Mouse (Mus musculus) adrenal gland, adult 18-20 months (tissue): ENCODE measurements at regions not wholly inside any gene's neighbourhood (a gene's known extent, or its start where the extent isn't known, plus 50 kb on each side); places are given as distances from the start of the nearest gene placed in this dataset.

Source experiments
- DNase-seq, 2 experiments: peaks; one replicate each; pipeline ENCODE4 v3.0.0; 2021 to 2022; ENCODE audit warnings: low spot score in 2 of 2

- DNase-seq = no peak
These were observed 260.3 kb upstream of the Rag2 start for GRCm38 (mm10) chr2:101364256-101364655.

- DNase-seq = no peak
These were observed 256.2 kb upstream of the Rag2 start for GRCm38 (mm10) chr2:101368278-101368677.

- DNase-seq = no peak
These were observed 253.4 kb upstream of the Rag2 start for GRCm38 (mm10) chr2:101370991-101371736.

GRCm38 (mm10) chr2:101371834-101372493 lies 252.6 kb upstream of the Rag2 start:
- DNase-seq = no peak

GRCm38 (mm10) chr2:101380595-101380994 lies 243.9 kb upstream of the Rag2 start:
- DNase-seq = no peak

GRCm38 (mm10) chr2:101415002-101415401 lies 209.5 kb upstream of the Rag2 start:
- DNase-seq = no peak

- DNase-seq = no peak
These were observed 207.8 kb upstream of the Rag2 start for GRCm38 (mm10) chr2:101416702-101417101.

- DNase-seq = peak in 1 of 2 experiments; percentile 12
These were observed 191.2 kb upstream of the Rag2 start for GRCm38 (mm10) chr2:101433141-101433895.

- no peak for DNase-seq
These were observed 184.3 kb upstream of the Rag2 start for GRCm38 (mm10) chr2:101440231-101440630.

GRCm38 (mm10) chr2:101441081-101441630 lies 183.4 kb upstream of the Rag2 start:
- DNase-seq = no peak

GRCm38 (mm10) chr2:101455591-101455990 lies 168.9 kb upstream of the Rag2 start:
- DNase-seq = no peak

- DNase-seq = no peak
These were observed 165.6 kb upstream of the Rag2 start for GRCm38 (mm10) chr2:101458959-101459358.

- no peak for DNase-seq
These were observed 162.1 kb upstream of the Rag2 start for GRCm38 (mm10) chr2:101462450-101462849.

GRCm38 (mm10) chr2:101464291-101465140 lies 160.0 kb upstream of the Rag2 start:
- DNase-seq = no peak

- DNase-seq = no peak
These were observed 153.9 kb upstream of the Rag2 start for GRCm38 (mm10) chr2:101470569-101471100.

GRCm38 (mm10) chr2:101472449-101473115 lies 151.9 kb upstream of the Rag2 start:
- DNase-seq = peak; percentile 78 to 82

GRCm38 (mm10) chr2:101473116-101473485 lies 151.4 kb upstream of the Rag2 start:
- no peak for DNase-seq

- no peak for DNase-seq
These were observed 147.7 kb upstream of the Rag2 start for GRCm38 (mm10) chr2:101476862-101477261.

- no peak for DNase-seq
These were observed 134.3 kb upstream of the Rag2 start for GRCm38 (mm10) chr2:101490207-101490606.

- DNase-seq = no peak
These were observed 132.8 kb upstream of the Rag2 start for GRCm38 (mm10) chr2:101491762-101492161.
